Mouse (Mus musculus): ENCODE data around the gene Avil.

GRCm38 (mm10) chr10:126962966-126963330 lies 37.6 kb upstream of the Avil start:
- TF ChIP-seq JUND (conservative IDR thresholded peaks at IDR 0.05; ENCODE audit: low read depth, low read length) (no peak), IRF4 (IDR thresholded peaks at IDR 0.05; ENCODE audit: low read depth, low read length) (no peak), CTCF (conservative IDR thresholded peaks at IDR 0.05 in 1 of 2, IDR thresholded peaks at IDR 0.05 in 1 of 2; ENCODE audit: low read depth in 2 of 2, low read length in 2 of 2) (no peak), POLR2A (IDR thresholded peaks at IDR 0.05; ENCODE audit: low read depth, low read length) (no peak), CHD2 (IDR thresholded peaks at IDR 0.05; ENCODE audit: low read length) (no peak)
